Mouse (Mus musculus) mouse embryonic stem cell (cell line): ENCODE data around the gene 2010003K11Rik.

Experiments
- in situ Hi-C, 2 experiments: fragments of 300-500 bp; cut with MboI; formaldehyde crosslinking; loops; 1 replicate in 1 of 2; 3 replicates in 1 of 2; pipeline ENCODE4 v1.14.3; 2019 to 2020; ENCODE audit warnings: low sequenced_read_pairs in 2 of 2, low pct_unique_long_range_greater_than_20kb in 1 of 2, mixed read lengths in 1 of 2; ENCODE audit not compliant: unreplicated experiment in 1 of 2

Gene 2010003K11Rik

DNA sequence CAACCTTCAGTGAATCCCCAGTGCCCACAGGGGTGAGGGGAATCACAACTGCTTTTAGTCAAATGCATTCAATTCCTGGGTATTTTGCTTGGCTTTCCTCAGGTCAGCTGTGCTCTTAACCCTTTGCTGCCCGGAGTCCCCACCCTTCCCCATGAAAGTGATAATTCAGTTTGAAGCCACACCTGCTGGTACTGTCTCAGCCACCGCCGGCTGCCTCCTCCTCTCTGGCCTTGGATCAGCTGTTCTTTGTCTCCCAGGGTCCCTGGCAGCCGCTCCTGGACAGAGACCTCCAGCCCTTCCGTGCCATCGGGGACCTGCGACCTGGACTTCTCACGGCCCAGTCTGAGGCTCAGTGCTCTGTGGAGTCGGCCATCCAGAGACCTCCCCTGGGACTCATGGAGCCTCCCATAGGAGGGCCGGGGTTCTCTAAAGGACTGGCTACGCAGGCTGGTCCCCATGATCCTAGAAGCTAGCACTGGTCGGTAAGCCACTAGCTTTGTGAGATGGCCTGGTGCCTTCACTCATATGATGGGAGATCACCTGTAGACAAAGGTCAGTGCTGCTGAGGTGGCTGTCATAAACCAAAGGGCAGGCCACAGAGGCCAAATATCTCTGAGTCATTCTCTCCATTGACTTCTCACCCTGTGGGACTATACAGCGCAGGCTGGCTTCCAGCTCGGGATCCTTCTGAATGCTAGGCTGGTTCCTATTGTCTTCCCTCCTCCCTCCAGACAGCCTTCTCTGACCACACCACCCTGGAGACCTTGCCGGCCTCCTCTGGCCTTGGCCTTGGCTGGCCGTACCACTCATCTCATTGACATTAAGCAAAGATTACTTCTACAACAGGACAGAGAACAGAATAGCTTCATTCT, at the start of gene 2010003K11Rik:
2010003K11Rik (minus strand) TSS at position 522 of the 872 bp plus-strand sequence.
- in situ Hi-C loops, result loop anchor here (5.0 to 25.0 kb wide), 3 partner anchors 44 to 489 kb away; partner anchors contain the start of gene Npas4 (in 1 of the 2)

DNA sequence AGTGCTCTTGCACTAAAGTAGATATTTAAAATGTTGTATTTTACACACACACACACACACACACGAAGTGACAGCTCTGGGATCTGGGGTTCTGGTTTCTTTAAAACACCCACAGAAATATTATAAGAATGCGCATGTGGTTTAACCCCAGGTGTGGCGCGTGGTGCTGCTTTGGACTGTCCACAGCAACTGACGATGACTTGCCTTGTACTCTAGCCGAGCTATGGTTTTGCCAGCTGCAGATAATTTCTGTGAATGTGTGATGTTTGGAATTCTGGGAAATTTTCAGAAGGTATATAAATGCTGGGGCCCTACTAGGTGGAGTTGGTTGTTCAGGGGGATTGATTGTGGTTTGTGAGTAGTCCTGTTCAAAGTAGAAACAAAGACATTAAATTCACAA, 49.4 kb upstream of the 2010003K11Rik start:
- in situ Hi-C loops, result no loop called here

DNA sequence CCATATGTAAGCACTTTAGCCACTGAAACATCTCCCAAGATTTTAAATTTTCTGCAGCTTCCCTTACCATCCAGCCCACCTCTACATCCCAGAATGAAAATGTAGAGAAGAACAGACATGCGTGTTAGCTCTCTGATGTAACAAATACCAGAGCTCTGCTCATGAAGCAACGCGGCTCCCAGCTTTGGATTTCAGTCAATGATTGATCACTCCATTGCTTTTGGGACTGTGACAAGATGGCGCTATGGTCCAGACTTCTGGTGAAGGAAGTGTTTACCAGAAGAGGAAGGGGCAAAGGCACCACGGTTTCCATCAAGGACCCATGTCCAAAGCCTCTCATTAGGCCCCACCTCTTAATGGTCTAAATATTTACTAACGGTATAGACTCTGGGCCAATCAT, 47.5 kb upstream of the 2010003K11Rik start:
- in situ Hi-C loops, result no loop called here

DNA sequence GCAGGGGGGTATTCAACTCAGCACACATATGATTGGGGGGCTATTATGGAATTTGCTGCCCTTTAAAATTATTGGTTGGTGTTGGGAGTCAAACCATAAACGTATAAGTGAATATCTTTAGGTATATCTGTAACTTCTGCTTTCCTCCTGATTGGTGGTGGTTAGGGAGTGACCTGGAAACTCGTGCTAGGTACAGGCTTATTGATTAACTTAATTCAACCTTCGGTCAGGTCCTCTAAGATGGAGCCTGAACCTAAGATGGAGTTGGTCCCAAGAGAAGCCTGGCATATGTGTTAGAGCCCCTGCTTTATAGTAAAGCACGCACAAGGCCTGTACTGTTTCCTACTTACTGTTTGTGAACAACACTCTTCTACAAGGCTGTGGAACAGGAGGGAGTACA, 46.7 kb upstream of the 2010003K11Rik start:
- in situ Hi-C loops, result no loop called here

DNA sequence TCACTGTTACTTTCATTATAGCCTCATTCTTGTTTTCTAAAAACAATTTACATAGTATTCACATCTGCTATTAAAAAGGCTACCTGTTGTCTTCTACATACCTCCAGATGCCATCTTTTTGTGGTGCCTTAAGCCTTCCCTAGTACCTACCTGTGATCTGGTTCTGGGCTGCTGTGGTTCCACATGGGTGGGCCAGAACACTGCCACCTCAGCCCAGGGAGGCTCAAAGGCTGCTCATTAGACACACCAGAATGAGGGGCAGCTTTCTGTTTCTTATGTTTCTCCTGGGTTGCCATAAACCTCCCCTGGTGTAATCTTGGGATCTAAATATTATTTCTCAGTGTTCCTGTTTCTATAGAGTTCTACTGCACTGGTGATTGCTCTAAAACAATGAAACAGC, 43.7 kb upstream of the 2010003K11Rik start:
- in situ Hi-C loops, result loop anchor here in 1 of 2 experiments (5.0 kb wide), 1 partner anchor 45 kb away; the partner anchor contains the start of gene 2010003K11Rik

DNA sequence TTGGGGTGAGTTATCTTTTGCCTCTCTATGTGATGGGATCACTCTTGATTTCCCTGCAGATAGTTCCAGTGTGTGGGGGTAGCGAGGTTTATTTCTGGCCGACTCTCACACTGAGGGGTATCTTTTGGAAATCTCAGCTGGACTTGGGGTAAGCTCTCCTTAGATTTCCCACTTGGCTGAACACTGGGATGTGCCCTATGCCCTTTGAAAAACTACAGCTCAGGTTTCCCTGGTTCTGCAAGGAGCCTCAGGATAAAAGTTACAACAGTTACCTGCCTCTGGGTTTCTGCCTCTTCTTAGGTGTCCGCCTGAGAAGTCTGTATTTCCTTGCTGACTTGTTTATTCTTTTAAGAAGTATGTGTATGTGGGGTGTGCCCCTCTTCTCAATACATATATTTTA, 42.6 kb upstream of the 2010003K11Rik start:
- in situ Hi-C loops, result loop anchor here in 1 of 2 experiments (5.0 kb wide), 1 partner anchor 44 kb away; the partner anchor contains the start of gene 2010003K11Rik

DNA sequence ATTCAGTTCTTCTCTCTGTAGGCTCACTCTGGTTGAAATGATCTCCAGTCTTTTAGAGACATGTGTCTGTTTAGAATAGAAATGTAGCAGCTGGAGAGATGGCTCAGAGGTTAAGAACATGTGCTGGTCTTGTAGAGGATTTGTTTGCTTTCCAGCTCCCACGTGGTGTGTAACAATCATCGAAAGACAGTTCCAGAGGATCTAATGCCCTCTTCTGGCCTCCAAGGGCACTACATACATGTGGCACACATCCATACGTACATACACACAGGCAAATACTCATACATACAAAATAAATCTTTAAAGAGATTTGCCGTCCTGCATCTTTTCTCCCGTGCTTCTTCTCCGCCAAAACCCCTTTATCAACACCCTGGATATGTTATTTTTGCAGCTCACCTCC, 41.9 kb upstream of the 2010003K11Rik start:
- in situ Hi-C loops, result loop anchor here in 1 of 2 experiments (5.0 kb wide), 1 partner anchor 43 kb away; the partner anchor contains the start of gene 2010003K11Rik

DNA sequence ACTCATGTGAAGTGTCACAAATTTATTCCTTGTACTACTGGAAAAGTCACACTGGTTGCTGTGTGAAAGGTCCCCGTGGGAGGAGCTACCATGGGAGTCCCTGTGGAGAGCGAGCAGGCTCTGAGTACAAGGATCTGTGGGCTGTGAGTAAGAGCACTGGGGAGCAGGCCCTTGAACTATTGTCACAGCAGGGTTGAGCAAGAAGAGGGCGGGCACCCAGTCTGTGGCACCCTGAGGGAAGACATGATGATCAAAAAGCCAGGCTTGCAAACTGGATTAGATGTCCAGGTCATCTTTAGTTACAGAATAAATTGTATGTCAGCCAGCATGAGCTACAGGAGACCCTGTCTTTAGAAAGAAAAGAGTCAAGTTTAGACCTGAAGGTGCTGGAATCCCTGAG, 38.2 kb upstream of the 2010003K11Rik start:
- in situ Hi-C loops, result no loop called here

DNA sequence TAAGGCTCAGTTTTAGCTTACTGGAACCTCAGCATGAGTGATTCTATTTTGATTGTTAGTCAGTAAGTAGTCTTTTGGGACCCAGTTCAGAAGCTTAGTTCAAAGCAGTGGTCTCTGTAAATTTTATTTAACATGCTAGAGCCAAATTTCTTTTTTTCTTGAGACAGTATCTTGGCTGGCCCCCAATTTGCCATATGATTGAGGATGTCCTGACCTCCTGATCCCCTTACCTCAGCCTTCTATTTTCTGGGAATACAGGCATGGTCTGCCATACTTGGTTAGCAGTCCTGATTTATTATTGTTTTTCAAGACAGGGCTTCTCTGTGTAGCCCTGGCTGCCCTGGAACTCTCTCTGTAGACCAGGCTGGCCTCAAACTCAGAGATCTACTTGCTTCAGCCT, 37.5 kb upstream of the 2010003K11Rik start:
- in situ Hi-C loops, result no loop called here

DNA sequence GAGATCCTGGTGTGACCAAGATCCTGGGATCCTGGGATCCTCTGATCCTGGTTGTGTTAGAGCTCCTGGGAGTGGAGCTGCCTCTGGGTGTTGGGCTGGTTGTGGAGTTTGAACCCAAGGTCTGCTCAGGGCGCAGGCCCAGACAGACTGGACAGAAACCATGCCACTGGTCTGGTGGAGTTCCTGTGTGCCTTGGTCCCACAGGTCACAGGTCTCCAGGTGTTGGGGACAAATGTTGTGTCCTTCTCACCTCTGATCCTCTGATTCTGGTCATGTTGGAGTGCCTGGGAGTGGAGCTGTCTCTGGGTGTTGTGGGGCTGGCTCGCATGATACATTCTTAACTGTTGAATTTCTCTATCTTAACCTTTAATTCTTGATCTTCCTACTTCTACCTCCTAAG, 36.3 kb upstream of the 2010003K11Rik start:
- in situ Hi-C loops, result no loop called here

DNA sequence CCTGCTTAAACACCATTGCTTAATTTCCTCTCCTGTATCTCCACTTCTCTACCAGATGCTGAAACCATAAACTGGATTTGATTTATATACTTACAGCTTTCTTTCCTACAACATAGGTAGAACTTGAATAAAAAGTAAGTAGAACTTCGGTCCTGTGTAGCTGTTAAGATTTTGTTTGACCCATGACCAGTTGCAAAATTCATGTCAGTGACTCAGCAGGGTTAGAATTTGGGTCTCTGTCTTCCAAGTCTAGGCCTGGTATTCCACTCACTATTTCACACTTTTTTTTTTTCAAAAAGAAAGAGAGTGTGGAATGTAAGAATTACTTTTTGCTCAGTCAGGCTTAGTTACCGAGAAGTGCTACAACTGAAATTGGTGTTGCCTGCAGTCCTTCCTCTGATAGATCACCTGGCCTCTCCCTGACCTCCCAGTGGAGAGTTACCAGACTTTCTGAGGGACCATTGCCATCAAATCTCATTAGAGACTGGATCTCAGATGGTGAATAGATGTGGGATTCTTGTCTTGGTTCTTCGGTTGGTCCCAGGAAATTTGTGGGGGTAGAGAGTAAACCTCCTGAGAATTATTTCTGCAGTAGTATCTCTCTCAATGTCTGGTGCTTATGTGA, 23.2 kb upstream of the 2010003K11Rik start:
- in situ Hi-C loops, result no loop called here

DNA sequence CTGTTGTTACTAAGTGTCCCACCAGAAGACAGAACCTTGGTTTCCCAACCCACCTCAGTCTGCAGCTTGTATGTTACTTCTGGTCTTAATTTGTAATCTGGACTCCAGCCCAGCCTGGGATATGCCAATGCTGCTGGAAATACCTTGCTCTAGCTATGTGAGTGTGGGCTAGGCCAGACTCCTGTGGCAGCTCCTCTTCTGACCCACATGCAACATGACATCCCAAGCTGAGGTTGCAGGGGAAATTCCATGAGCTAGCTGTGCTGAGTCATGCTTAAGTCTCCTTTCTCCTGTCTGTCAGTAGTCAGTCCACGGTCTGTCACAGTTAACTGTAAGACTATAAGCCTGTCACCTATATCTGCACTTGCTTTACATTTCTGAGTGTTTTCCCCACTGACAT, 19.1 kb upstream of the 2010003K11Rik start:
- in situ Hi-C loops, result no loop called here

DNA sequence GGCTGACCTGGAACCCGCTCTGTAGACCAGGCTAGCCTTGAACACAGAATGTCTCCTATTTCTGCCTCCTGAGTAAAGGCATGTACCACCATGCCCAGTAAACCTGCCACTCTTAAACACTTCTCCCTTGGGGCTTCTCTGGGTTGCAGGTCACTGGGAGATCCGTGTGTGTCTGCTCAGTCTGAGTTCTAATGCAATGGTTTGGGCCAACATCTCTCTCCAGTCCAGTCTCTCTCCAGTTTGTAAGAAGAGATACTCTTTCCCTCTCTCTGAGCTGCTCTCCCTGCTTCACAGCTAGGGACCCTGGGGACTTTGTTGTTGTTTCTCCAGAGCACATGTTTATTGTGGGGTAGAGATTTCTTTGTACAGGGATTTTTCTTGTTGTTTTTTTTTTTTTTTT, 17.9 kb upstream of the 2010003K11Rik start:
- in situ Hi-C loops, result no loop called here

DNA sequence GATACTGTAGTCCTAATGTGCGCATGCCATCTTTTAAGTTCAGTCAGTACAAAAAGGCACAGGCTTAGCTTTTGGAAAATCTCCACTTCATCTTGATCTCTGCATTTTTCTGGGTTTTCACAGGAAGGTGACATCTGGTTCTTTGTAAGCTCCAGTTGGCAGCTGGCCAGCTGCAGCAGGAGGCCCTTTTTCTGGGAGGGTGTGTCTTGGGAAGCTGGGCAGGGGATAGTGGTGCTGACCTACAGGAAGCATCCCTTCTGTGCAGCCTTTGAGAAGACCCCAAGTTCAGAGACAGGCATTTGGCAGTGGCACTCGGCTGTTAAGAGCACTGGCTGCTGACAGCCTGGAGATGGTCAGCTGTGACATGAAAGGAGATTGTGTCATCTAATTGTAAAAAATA, 17.4 kb upstream of the 2010003K11Rik start:
- in situ Hi-C loops, result no loop called here

DNA sequence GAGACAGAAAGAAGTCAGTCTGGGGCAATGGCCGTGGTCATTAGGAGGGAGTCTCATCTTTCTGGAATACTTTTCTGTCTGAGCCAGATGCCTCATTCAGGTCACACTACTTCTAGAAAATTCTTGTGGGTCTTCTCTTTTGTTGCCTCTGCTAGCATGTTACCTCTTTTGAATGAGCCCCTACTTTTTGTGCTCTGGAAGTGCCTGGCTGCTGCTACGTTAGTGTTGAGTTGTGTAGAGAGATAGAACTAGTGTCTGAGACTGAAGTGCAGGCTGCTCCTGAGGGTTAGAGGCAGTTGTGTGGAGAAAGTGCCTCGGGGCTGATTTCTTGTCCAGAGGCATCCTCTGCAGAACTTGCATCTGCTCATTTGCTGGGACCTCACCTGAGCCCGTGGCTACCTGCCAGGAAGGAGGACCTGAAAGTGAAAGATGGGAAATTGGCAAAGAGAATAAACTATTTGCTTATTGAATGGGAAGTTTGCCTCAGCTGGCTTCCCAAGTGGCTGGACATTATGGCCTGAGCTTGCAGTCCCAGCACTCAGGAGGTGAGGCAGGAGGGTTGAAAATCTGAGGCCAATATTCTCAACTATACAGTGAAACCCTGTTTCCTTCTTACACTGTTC, 15.0 kb upstream of the 2010003K11Rik start:
- in situ Hi-C loops, result no loop called here

DNA sequence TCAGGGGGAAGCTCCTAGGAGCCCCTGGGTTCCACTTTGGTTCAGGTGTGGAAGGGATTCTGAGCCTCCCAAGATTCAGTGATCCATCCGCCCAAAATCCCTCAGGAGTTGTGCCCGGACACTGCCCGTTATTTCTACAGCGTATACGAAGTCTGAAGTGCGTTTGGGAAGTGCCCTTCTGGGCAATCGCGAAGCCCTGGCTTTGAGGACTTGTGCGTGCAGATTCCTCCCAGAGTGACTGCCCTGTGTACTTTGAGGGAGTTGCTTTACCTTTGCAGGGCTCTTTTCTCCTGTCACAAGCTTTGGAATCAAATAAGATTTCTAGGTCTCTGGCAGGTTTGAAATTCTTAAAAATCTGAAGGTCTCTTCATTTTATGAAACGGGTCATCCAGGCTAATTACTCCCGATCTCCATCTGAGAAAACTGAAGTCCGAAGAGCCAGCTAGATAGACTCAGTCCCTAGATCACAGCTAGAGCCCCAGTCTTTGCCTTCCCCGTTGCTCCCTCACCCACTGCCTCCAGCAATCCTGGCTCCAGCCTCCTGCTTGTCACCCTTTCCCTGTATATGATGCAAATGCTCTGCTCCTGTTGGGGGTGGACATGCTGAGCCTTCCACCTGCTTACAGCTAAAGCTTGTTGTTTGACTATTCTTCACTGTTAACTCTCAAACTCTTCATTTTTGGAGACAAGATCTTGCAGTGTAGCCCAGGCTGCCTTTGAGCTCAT, 12.9 kb upstream of the 2010003K11Rik start:
- in situ Hi-C loops, result no loop called here

DNA sequence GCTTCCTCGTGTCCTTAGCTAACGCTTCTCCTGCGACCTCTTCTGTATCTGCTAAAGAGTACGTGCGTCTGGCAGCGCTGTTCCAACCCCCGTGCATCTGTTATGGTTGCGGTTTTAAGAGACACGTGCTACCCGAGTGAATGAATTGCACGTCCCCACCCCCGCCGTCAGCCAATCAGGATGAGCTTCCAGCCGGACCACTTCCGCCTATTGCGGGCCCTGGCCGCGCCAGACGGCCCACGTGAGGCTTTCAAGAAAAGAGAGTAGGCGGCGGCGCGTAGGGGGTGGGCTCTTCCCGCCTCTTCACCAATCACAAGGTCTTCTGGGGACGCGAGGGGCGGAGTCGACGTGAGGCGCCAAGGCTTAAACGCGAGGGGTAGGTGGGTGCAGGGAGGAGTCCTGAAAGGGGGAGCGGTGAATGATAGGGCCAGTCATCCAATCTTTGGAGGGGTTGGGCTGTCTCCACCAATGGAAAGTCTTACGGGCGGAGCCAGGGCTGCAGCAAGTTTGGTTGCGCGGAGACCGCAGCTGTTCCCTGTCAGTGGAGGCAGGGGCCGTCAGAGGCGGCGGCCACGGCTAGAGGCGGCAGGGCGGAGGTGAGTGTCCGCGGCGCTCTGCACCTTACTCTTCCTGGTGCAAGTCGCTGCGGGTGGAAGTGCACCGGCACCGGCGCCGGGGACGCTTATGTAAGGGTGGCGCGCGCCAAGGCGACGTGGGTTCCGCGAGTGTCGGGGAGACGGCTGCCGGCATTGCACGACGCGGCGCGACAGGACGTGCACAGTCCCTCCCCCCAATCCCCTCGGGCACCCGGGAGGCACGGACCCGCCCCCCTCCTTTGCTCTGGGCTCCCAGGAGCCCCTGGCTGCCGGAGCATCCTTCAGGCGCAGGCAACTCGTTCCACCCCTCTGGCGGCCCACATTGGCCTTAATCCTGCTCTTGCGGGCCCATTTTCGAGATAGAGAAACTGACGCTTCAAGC, 11.9 kb upstream of the 2010003K11Rik start, which contains the start of gene Pcx:
Pcx (plus strand) TSS at position 487 of the 978 bp plus-strand sequence.
- in situ Hi-C loops, result no loop called here
